Mouse (Mus musculus): Measurements from ENCODE around the gene Cox5a.
A peak's percentile ranks its signal among the peaks of the same experiment; 100 is the strongest.

Gene Cox5a

GRCm38 (mm10) chr9:57521056-57521911 is at the start of gene Cox5a:
Cox5a (plus strand) TSS chr9:57521274.
- peak; percentile 83 for ATAC-seq (ENCODE audit: low TSS enrichment)

DNA sequence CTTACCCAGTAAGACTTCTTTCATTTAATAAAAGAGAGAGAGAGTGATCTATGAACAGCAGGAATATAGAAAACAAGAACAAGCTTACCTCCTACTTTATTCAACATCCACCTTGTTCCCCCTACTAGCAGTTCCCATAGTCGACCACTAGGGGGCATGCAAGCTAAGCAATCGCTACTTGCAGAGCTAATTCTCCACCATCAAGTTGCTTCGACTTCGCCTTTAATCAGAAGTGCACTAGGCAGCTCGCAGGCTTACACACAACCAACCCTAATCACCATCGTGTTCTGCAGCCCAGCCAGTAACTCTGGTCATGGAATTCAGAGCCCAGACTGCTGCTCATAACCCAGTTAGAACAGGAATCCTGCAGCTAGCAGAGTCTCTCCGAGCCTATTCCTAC is 35.3 kb upstream of the Cox5a start:
- peak; percentile 91 for ATAC-seq (ENCODE audit: low TSS enrichment)

GRCm38 (mm10) chr9:57487807-57488206 is 33.3 kb upstream of the Cox5a start:
- ATAC-seq (ENCODE audit: low TSS enrichment), result no peak

DNA sequence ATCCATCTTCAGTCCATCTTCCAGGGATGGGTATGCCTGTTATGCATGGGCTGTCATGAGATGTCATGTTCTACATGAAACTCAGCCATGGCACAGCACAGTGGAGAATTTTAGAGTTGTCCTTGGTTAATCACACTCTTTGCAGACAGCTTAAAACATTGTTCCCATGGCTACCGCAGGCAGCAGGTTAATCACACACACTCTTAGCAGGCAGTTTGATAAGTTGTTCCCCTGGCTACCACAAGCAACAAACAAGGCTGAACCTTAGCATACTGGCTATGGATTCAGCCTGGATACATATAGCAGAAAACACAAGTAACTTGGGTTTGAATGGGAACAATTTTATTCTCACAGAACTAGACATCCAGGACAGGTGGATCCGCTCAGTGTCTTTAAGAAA is 27.5 kb upstream of the Cox5a start:
- ATAC-seq (ENCODE audit: low TSS enrichment), result no peak

GRCm38 (mm10) chr9:57494970-57495369 is 26.1 kb upstream of the Cox5a start:
- ATAC-seq (ENCODE audit: low TSS enrichment), result no peak

- no peak for ATAC-seq (ENCODE audit: low TSS enrichment)
These were observed 23.8 kb upstream of the Cox5a start for GRCm38 (mm10) chr9:57497236-57497635.

GRCm38 (mm10) chr9:57498536-57498935 is 22.5 kb upstream of the Cox5a start:
- ATAC-seq (ENCODE audit: low TSS enrichment), result no peak

DNA sequence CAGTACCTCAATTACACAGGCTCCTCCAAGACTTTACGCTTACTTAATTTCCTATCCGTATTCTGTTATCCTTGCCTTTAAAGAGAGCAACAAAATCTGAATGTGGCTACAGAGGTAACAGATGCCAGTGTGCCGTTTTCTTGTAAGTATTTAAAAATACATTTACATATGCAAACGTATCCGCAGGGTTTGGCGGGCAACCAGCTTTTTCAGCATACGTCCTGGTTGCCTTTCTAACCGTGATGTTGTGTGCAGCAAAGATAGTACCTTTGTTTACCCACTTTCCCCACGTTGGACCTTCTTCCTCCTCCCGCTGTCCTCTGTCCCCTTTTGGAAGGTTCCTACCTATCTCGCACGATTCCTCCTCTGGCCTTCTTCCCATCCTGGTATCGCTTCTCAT is 19.6 kb upstream of the Cox5a start:
- ATAC-seq (ENCODE audit: low TSS enrichment), result no peak

GRCm38 (mm10) chr9:57501861-57502260 is 19.2 kb upstream of the Cox5a start:
- peak; percentile 25 for ATAC-seq (ENCODE audit: low TSS enrichment)

DNA sequence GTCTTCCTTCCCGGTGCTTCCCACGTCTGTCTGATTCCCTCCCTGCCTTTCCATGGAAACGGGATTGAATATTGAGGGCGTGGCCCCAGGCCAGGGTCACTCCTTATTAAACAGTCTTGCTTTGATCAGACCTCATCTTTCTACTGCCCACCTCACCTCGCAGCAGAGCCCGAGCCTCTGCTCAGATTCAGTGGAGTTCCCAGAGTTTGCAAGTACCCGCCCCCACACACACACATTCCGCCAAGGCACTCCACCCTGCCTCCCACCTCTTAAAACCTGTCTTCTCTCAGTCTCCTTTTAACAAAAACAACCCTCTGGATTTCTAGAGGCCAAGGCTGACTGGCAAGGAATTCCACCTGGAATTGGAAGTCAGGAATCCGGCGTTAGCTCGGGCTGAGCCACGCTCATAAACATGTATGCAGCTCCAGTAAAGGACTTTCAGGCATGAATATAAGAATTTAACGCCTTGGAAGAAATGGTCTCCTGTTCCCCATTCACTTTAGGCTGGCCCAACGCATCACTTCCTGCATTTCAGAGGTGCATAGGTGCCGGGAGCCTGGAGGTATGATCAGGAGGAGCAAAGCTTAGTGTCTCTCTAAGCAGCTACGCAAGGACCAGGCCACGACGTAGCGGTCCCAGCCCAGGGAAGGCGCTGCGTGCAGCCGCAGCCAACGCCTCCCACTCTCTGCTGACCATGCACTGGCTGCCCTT is 18.0 kb upstream of the Cox5a start:
- peak; percentile 38; the same call in 1 of the 2 replicates for ATAC-seq (ENCODE audit: low TSS enrichment)

- ATAC-seq (ENCODE audit: low TSS enrichment), result peak; percentile 58
These were observed 17.3 kb upstream of the Cox5a start, which contains the start of gene Rpp25 for GRCm38 (mm10) chr9:57503622-57504380. Rpp25 (plus strand) TSS chr9:57504026.

- no peak for ATAC-seq (ENCODE audit: low TSS enrichment)
These were observed 16.7 kb upstream of the Cox5a start for GRCm38 (mm10) chr9:57504381-57504700.

- no peak for ATAC-seq (ENCODE audit: low TSS enrichment)
These were observed 16.2 kb upstream of the Cox5a start for GRCm38 (mm10) chr9:57504891-57505290.

- ATAC-seq (ENCODE audit: low TSS enrichment), result peak; percentile 62
These were observed 15.4 kb upstream of the Cox5a start for GRCm38 (mm10) chr9:57505700-57506099.

- ATAC-seq (ENCODE audit: low TSS enrichment), result no peak
These were observed 10.5 kb upstream of the Cox5a start for GRCm38 (mm10) chr9:57510577-57510976.

- 0 out of 2 replicates have a peak, but pooled peaks have one; percentile 41 for ATAC-seq (ENCODE audit: low TSS enrichment)
These were observed 4.0 kb upstream of the Cox5a start for GRCm38 (mm10) chr9:57517113-57517512.

DNA sequence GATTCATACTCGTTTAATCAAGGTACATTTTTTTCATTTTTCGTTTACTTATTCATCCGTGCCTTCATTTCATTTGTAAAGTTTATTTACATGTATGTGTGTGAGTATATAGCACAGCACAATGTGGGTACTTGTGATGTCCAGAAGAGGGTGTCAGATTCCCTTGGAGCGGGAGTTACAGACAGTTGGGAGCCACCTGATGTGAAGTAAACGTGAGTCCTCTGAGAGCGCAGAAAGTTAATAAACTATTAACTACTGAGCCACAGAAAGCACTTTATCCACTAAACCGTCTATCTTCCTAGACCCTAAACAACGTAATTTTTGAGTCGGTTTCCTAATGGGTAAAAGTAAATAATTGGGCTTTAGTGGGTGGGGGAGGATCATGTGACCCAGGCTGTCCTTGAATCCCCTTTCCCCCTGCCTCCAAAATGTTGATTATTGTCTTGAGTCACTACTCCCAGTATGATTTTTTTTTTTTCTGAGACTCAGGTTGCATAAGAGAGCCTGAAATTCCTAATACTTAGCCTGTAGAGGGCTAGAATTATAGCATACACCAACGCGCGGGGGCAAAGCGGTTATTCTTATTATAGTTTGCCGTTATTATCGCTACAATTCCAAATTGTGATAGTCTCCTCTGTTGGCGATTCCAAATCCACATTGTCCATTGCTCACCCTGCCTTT is 559 bp upstream of the Cox5a start:
- no peak for ATAC-seq (ENCODE audit: low TSS enrichment)

GRCm38 (mm10) chr9:57522114-57522860 is 1.2 kb downstream of the Cox5a start:
- no peak for ATAC-seq (ENCODE audit: low TSS enrichment)

DNA sequence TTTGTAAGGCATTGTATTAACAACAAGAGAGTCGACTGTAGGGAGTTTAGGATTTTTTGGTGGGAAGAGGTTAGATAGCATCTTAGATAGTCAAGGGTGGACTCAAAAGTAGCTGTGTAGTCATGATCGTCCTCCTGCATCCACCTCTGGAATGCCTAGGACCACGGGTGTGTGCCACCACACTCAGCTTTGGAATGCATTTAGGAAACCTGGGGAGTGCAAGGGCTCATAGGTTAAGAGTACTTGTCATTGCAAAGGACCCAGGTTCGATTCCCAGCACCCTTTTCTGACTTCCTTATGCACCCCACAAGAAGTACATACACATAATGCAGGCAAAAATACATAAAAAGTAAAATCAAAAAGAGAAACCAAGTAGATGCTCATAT is 1.8 kb downstream of the Cox5a start:
- ATAC-seq (ENCODE audit: low TSS enrichment), result no peak

GRCm38 (mm10) chr9:57523754-57524153 is 2.7 kb downstream of the Cox5a start:
- ATAC-seq (ENCODE audit: low TSS enrichment), result no peak

- ATAC-seq (ENCODE audit: low TSS enrichment), result no peak
These were observed 3.4 kb downstream of the Cox5a start for GRCm38 (mm10) chr9:57524439-57524838.

Measured in frontal cortex, adult (tissue).